Mouse (Mus musculus) stomach, postnatal 0 days (tissue): Measurements from ENCODE around the gene Susd6. TPM values are rescaled to one million over a fixed set of nuclear protein-coding genes. Genes with fewer than 3 reads are reported as not detected.

Experiments
- ATAC-seq: fragments of 200-750 bp; cut with Nextera tagmentation; 2 replicates; pipeline ENCODE4 v1.8.0; 2017; ENCODE audit not compliant: low FRiP score, low TSS enrichment
- DNase-seq: peaks from one replicate; pipeline ENCODE4 v3.0.0-alpha.2; 2016; ENCODE audit warnings: low spot score
- H3K27ac ChIP-seq: fragments of 300-500 bp; sonication (generic); replicated peaks from 2 replicates; pipeline ENCODE4 v1.5.1; 2014; ENCODE audit warnings: mild to moderate bottlenecking, control low read depth
- H3K27me3 ChIP-seq: fragments of 300-500 bp; sonication (generic); 2 replicates; pipeline ENCODE4 v1.6.1; 2014; ENCODE audit warnings: low read length; ENCODE audit not compliant: control insufficient read depth, insufficient read depth
- H3K36me3 ChIP-seq: fragments of 300-500 bp; sonication (generic); 2 replicates; pipeline ENCODE4 v1.6.1; 2014; ENCODE audit warnings: low read length, mixed read lengths; ENCODE audit not compliant: control insufficient read depth, insufficient read depth
- H3K4me1 ChIP-seq: fragments of 300-500 bp; sonication (generic); replicated peaks from 2 replicates; pipeline ENCODE4 v1.6.1; 2014; ENCODE audit warnings: antibody characterized with exemption; ENCODE audit not compliant: control insufficient read depth, insufficient read depth
- H3K4me2 ChIP-seq: fragments of 300-500 bp; sonication (generic); replicated peaks from 2 replicates; pipeline ENCODE4 v1.6.1; 2014; ENCODE audit warnings: low read depth, mild to moderate bottlenecking, control low read depth, moderate library complexity
- H3K4me3 ChIP-seq: fragments of 300-500 bp; sonication (generic); 2 replicates; pipeline ENCODE4 v1.5.1; 2014; ENCODE audit warnings: low read depth, low read length, control low read depth
- H3K9ac ChIP-seq: fragments of 300-500 bp; sonication (generic); 2 replicates; pipeline ENCODE4 v1.6.1; 2014; ENCODE audit warnings: mild to moderate bottlenecking, low read length, control low read depth, mixed read lengths
- H3K9me3 ChIP-seq: fragments of 300-500 bp; sonication (generic); 2 replicates; pipeline ENCODE4 v1.6.1; 2016; ENCODE audit warnings: low read length; ENCODE audit not compliant: control insufficient read depth
- CTCF ChIP-seq: IDR thresholded peaks from 2 replicates; pipeline ENCODE4 v1.5.1; 2016; ENCODE audit warnings: antibody characterized with exemption, low read depth, mild to moderate bottlenecking, moderate library complexity
- EP300 ChIP-seq: optimal IDR thresholded peaks from 2 replicates; pipeline ENCODE3; 2016; ENCODE audit warnings: antibody characterized with exemption
- WGBS: fragments of 180-500 bp; shearing (Covaris S2); extraction: QIAGEN DNeasy Blood & Tissue Kit; methylation state at CpG from one replicate; pipeline ENCODE4 v1.1.7; 2014; 5-methylcytosine and 5-hydroxymethylcytosine counted together
- polyA plus RNA-seq: library from polyadenylated mRNA; unstranded; fragments of >200 nt; fragmentation: Nextera tagmentation; extraction: Ambion mirVana; gene quantifications from 2 replicates; pipeline ENCODE4 v1.2.1, GENCODE M21; 2015

Susd6 gene
- polyA plus RNA-seq, 1 experiment from 2014 or later = 12.3 TPM

DNA sequence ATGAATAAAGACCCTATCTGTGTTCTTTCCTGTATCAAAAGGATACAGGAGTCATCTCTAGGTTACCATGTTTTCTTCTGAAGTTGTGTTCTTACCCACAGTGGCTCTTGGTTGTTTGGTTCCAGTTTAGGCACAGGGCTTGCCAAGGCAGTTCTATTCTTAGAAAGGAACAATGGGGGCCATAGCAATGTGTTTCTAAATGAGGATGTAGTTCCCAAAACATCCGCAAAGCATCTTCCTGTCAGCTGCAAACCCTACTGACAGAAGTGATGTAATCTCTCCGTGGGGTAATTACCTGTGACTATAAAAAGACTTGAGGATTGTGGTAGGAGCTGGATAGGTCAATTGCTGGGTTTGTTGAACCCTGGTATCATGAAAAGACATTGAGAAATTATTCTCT lies 43.2 kb downstream of the Susd6 start:
- no peaks in the 10 kb centered on the region for H3K27me3 ChIP-seq
- 0 out of 2 replicates have a peak, but pooled peaks cover 2% of the 10 kb centered on the region for H3K4me1 ChIP-seq
- no peaks in the 10 kb centered on the region for H3K9me3 ChIP-seq
- 50% methylated on average over 2 of the region's 2 CpGs for WGBS
- 0 out of 2 replicates have a peak, but pooled peaks have one; percentile 9 for TF ChIP-seq CTCF
- TF ChIP-seq EP300 = no peak
- peaks cover 4% of the 10 kb centered on the region; the same call in 1 of the 2 replicates for H3K36me3 ChIP-seq
- no peak overlapping the region for H3K9ac ChIP-seq
- no peak overlapping the region for H3K4me3 ChIP-seq
- H3K27ac ChIP-seq = 0 out of 2 replicates have a peak overlapping the region, but pooled peaks have one; percentile 20
- DNase-seq = no peak
- no peak overlapping the region for H3K4me2 ChIP-seq
- ATAC-seq = no peak

DNA sequence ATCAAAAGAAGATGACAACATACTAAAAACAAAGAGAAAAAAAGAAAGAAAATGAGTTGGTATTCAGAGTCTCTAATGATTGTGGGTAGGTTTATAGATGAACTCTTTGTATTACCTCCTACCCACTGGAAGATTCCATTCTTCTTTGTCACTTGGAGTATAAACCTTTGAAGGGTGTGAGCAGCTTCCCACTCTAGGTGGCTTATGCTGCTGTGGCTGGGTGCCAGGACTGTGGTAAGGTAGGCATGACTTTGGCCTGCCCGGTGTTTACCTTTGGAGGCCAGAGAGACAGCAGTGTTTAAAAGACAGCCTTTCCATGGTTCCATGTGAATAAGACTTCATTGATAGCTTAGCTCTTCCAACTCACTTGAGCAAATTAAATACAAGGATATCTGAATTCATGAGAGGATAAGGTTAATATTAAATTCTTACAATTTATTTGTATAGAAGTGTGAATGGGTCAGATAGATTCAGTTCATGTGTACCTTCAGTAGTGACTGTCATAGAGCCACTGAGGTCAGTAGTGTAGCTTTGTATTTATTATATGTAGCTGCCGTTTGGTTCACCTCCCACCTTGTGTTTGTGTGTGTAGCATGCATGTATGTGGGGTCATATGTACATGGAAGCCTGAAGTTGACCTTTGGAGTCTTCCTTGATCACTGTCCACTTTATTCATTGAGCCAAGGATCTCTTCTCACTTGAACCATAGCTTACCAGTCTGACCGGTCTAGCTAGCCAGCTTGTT lies 44.0 kb downstream of the Susd6 start:
- ATAC-seq (peak; percentile 89), DNase-seq (peak; percentile 86)
- TF ChIP-seq EP300 = no peak
- TF ChIP-seq CTCF = no peak
- Histone ChIP-seq H3K27ac (peak overlapping the region; percentile 8; the same call in 1 of the 2 replicates), H3K27me3 (no peaks in the 10 kb centered on the region), H3K36me3 (peaks cover 4% of the 10 kb centered on the region; the same call in 1 of the 2 replicates), H3K4me1 (0 out of 2 replicates have a peak, but pooled peaks cover 2% of the 10 kb centered on the region), H3K9ac (no peak overlapping the region), H3K4me3 (no peak overlapping the region), H3K4me2 (no peak overlapping the region), H3K9me3 (no peaks in the 10 kb centered on the region)
- WGBS = 64% methylated on average over 3 of the region's 3 CpGs

DNA sequence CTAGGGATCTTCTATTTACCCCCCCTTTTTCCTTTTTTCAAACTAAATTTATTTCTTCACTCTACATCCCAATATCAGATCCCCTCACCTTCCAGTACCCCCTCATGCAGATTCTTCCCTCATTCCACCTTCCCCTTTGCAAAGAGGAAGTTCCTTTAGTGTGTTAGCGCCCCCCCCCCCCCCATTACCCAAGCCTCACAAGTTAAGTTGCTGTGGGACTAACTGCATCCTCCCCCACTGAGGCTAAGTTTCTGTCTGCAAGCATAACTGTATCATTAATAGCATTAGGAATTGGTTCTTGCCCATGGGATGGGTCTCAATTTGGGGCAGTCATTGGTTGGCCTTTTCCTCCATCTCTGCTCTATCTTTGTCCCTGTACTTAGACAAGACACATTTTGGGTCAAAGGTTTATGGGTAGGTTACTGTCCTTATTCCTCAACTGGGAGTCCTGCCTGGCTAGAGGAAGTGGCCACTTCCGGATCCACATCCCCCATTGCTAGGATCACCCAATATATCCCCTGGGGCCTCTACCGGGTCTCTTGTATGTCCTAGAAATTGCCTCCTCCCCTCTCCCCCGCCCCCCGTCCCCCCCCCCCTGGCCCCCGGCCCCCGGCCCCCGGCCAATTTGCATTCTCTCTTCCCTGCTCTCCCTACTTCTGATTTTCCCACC lies 44.7 kb downstream of the Susd6 start:
- Histone ChIP-seq H3K27ac (peak overlapping the region; percentile 8; the same call in 1 of the 2 replicates), H3K4me3 (no peak overlapping the region), H3K4me2 (no peak overlapping the region), H3K4me1 (0 out of 2 replicates have a peak, but pooled peaks cover 2% of the 10 kb centered on the region), H3K36me3 (0 out of 2 replicates have a peak, but pooled peaks cover 4% of the 10 kb centered on the region), H3K9ac (no peak overlapping the region), H3K27me3 (no peaks in the 10 kb centered on the region), H3K9me3 (no peaks in the 10 kb centered on the region)
- DNase-seq (no peak), ATAC-seq (no peak)
- TF ChIP-seq CTCF = no peak
- no peak for TF ChIP-seq EP300
- 85% methylated on average over 3 of the region's 8 CpGs for WGBS

DNA sequence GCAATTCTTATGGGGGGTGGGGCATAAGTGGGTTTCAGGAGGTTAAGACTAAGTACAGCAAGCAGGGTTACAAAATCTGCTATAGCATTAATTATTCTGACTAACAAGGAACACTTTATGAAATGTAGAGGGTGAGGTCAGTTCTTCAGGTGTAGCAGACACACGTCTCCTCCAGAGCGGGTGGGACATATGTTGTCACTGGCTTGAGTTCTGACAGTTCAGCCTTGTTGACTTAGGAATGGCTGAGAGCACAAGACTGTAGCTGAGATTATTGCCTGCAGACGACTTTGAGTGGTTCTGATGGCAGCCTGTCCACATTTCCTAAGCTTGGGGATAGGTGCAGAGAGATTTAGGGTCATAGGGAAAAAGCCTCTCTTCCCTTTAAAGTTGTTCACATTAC lies 47.3 kb downstream of the Susd6 start:
- ATAC-seq (no peak), DNase-seq (no peak)
- Histone ChIP-seq H3K4me3 (no peak overlapping the region), H3K27me3 (no peaks in the 10 kb centered on the region), H3K27ac (no peak overlapping the region), H3K9ac (no peak overlapping the region), H3K4me1 (no peaks in the 10 kb centered on the region; the same call in 1 of the 2 replicates), H3K4me2 (no peak overlapping the region), H3K36me3 (no peaks in the 10 kb centered on the region), H3K9me3 (no peaks in the 10 kb centered on the region)
- 36% methylated on average over 3 of the region's 3 CpGs for WGBS
- TF ChIP-seq CTCF (no peak), EP300 (no peak)

DNA sequence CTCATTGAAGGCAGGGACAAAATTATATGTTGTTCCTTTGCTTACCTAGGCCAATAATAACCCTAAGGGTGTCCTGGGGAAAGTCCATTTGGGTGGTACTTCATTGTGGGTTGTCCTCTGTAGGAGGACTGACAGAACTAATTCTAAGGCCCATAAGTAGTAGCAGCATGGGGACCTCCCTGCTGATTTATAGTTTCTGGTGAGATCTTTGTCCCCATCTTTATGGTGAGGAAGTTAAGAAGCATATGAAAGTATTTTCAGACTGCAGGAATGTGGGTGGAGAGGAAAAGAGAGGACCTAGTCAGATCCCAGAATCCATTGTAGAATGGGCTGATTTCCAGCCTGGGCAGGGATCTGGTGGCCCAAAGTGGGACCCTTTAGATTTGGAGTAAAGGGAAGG lies 48.0 kb downstream of the Susd6 start:
- Histone ChIP-seq H3K27ac (no peak overlapping the region), H3K36me3 (no peaks in the 10 kb centered on the region), H3K27me3 (no peaks in the 10 kb centered on the region), H3K4me3 (no peak overlapping the region), H3K9me3 (no peaks in the 10 kb centered on the region), H3K4me2 (no peak overlapping the region), H3K9ac (no peak overlapping the region), H3K4me1 (peaks cover under 1% of the 10 kb centered on the region)
- ATAC-seq (no peak), DNase-seq (no peak)
- TF ChIP-seq EP300 (no peak), CTCF (no peak)

DNA sequence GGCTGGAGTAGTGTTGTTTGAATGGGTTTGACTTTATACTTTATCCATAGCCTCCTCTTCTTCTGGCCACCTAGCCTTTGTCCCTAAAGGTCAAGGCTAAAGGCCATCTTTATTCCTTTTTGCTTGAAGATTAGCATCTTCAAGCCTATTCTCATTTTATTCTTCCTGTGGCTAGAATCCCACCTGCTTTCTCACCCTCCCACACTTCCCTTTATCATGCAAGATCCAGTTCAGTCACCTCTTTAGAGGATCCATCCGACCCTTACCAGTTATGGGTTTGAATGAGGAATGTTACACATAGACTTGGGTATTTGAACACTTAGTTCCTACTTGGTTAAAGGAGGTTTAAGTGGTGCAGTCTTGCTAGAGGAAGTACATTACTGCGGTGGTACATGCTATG lies 48.5 kb downstream of the Susd6 start:
- 76% methylated on average over 2 of the region's 2 CpGs for WGBS

More for the DNA sequence above, 48.5 kb downstream of the Susd6 start:
- peaks cover 4% of the 10 kb centered on the region for H3K4me1 ChIP-seq
- no peak for DNase-seq
- no peaks in the 10 kb centered on the region for H3K9me3 ChIP-seq
- ATAC-seq = no peak
- no peak overlapping the region for H3K27ac ChIP-seq
- H3K4me3 ChIP-seq = no peak overlapping the region
- H3K36me3 ChIP-seq = no peaks in the 10 kb centered on the region
- no peak overlapping the region for H3K9ac ChIP-seq
- H3K27me3 ChIP-seq = no peaks in the 10 kb centered on the region
- no peak overlapping the region for H3K4me2 ChIP-seq
- no peak for TF ChIP-seq EP300
- no peak for TF ChIP-seq CTCF
